In the genomic region with DNA sequence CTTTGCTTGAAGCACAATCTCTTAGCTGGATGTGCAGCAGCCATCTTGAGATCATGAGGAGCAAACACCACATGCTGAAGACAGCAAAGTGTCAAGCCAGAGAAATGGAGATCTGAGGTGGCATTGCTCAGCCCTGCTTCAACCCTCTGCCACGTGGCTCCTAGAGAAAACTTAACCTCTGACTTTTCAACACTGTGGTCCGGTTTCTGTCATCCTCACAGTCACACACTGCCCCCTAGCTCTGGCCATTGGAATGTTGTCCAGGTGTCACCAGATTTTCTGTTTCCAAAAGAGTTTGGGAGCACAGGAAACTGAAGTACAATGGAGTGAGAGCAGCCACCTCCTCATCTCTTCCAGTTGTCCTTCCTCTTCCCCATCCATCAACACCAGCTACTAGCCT, we compare ENCODE assay signal across 10 mouse cellular contexts. TPM values are rescaled to one million over a fixed set of nuclear protein-coding genes. Genes with fewer than 3 reads are reported as not detected.
DNase-seq lines count a peak whose midpoint lies in the region; ATAC-seq and TF ChIP-seq lines count a peak whose summit lies in the region.
"Had no signal": no experiment of that assay in that cellular context is flagged by ENCODE, and none has a peak within 500 bp of the region (broad histone marks: within the 10 kb centered on the region; RNA-seq: fewer than 3 reads in every experiment).

No protein-coding gene starts in this region.

- H3K4me3 ChIP-seq in heart, postnatal 0 days (ENCODE audit: low read depth, low read length), result no peak overlapping the region
- no peak overlapping the region for H3K4me3 ChIP-seq in heart, embryonic 11.5 days (ENCODE audit: low read depth, low read length)
- no peak overlapping the region for H3K4me3 ChIP-seq in forebrain, postnatal 0 days (ENCODE audit: low read depth, low read length)
- H3K4me3 ChIP-seq: hindbrain, embryonic 15.5 days; neural tube, embryonic 12.5 days had no signal

- no peak for TF ChIP-seq EP300 in heart, postnatal 0 days (IDR thresholded peaks at IDR 0.05; ENCODE audit: low read depth)

- peak; percentile 30 for DNase-seq in heart, postnatal 0 days (ENCODE audit: low spot score)
- peak; percentile 24 for DNase-seq in urinary bladder, postnatal 14 days (ENCODE audit: low spot score)
- no peak for DNase-seq in urinary bladder, postnatal 4 days (ENCODE audit: low spot score in 2 of 2)
- peak; percentile 60 for DNase-seq in kidney, adult 9 months
- DNase-seq in thymus, postnatal 4 days, result peak; percentile 32
- no peak for DNase-seq in forebrain, postnatal 0 days
- DNase-seq in right cerebral cortex, postnatal 25 days, result no peak

- H3K36me3 ChIP-seq in heart, postnatal 0 days (replicated peaks; ENCODE audit: control insufficient read depth, insufficient read depth, low read length), result no peaks in the 10 kb centered on the region
- no peaks in the 10 kb centered on the region for H3K36me3 ChIP-seq in heart, embryonic 11.5 days (ENCODE audit: control insufficient read depth, insufficient read depth, low read length)
- H3K36me3 ChIP-seq in forebrain, postnatal 0 days (ENCODE audit: insufficient read depth), result no peaks in the 10 kb centered on the region
- H3K36me3 ChIP-seq: hindbrain, embryonic 15.5 days; neural tube, embryonic 12.5 days had no signal

- no peaks in the 10 kb centered on the region for H3K9me3 ChIP-seq in heart, postnatal 0 days (replicated peaks; ENCODE audit: control insufficient read depth, low read length)
- H3K9me3 ChIP-seq in heart, embryonic 11.5 days (replicated peaks; ENCODE audit: control insufficient read depth, low read length), result no peaks in the 10 kb centered on the region
- H3K9me3 ChIP-seq in forebrain, postnatal 0 days (ENCODE audit: low read length), result no peaks in the 10 kb centered on the region
- H3K9me3 ChIP-seq: hindbrain, embryonic 15.5 days; neural tube, embryonic 12.5 days had no signal

- no peaks in the 10 kb centered on the region for H3K27me3 ChIP-seq in heart, postnatal 0 days (ENCODE audit: control insufficient read depth, insufficient read depth, low read length)
- no peaks in the 10 kb centered on the region for H3K27me3 ChIP-seq in heart, embryonic 11.5 days (ENCODE audit: control insufficient read depth, insufficient read depth, low read length)
- no peaks in the 10 kb centered on the region for H3K27me3 ChIP-seq in forebrain, postnatal 0 days (ENCODE audit: insufficient read depth, low read length)
- H3K27me3 ChIP-seq: hindbrain, embryonic 15.5 days; neural tube, embryonic 12.5 days had no signal

- no peak overlapping the region for H3K9ac ChIP-seq in heart, postnatal 0 days (replicated peaks; ENCODE audit: low read depth, low read length)
- H3K9ac ChIP-seq in heart, embryonic 11.5 days (ENCODE audit: low read depth, low read length), result no peak overlapping the region
- no peak overlapping the region for H3K9ac ChIP-seq in forebrain, postnatal 0 days
- H3K9ac ChIP-seq: hindbrain, embryonic 15.5 days; neural tube, embryonic 12.5 days had no signal

- 0% methylated on average over 2 of the region's 2 CpGs for WGBS in heart, postnatal 0 days
- 3% methylated on average over 2 of the region's 2 CpGs for WGBS in heart, embryonic 11.5 days (ENCODE audit: insufficient replicate concordance)
- 8% methylated on average over 2 of the region's 2 CpGs for WGBS in forebrain, postnatal 0 days

- peak; percentile 44; the same call in 1 of the 2 replicates for ATAC-seq in heart, postnatal 0 days (ENCODE audit: insufficient read depth, low read depth)
- no peak for ATAC-seq in heart, embryonic 11.5 days (replicated peaks; ENCODE audit: insufficient number of reproducible peaks, low FRiP score, low TSS enrichment)
- no peak for ATAC-seq in forebrain, postnatal 0 days

- peak; percentile 75 for TF ChIP-seq CTCF in heart, postnatal 0 days (IDR thresholded peaks at IDR 0.05; ENCODE audit: low read depth)
- TF ChIP-seq CTCF in forebrain, postnatal 0 days (IDR thresholded peaks at IDR 0.05; ENCODE audit: low read depth), result no peak

- no peaks in the 10 kb centered on the region for H3K4me1 ChIP-seq in heart, postnatal 0 days (ENCODE audit: control insufficient read depth, insufficient read depth)
- peaks cover 4% of the 10 kb centered on the region; the same call in 1 of the 2 replicates for H3K4me1 ChIP-seq in heart, embryonic 11.5 days (ENCODE audit: control insufficient read depth, insufficient read depth, low read length)
- no peaks in the 10 kb centered on the region for H3K4me1 ChIP-seq in forebrain, postnatal 0 days (ENCODE audit: insufficient read depth)
- H3K4me1 ChIP-seq: hindbrain, embryonic 15.5 days; neural tube, embryonic 12.5 days had no signal

- no peak overlapping the region for H3K4me2 ChIP-seq in heart, postnatal 0 days (ENCODE audit: low read depth, low read length)
- no peak overlapping the region for H3K4me2 ChIP-seq in heart, embryonic 11.5 days
- H3K4me2 ChIP-seq in forebrain, postnatal 0 days (ENCODE audit: low read depth), result no peak overlapping the region
- H3K4me2 ChIP-seq: hindbrain, embryonic 15.5 days; neural tube, embryonic 12.5 days had no signal

- no peak overlapping the region for H3K27ac ChIP-seq in heart, postnatal 0 days (ENCODE audit: low read depth)
- H3K27ac ChIP-seq in heart, embryonic 11.5 days (ENCODE audit: low read depth, low read length), result no peak overlapping the region
- no peak overlapping the region for H3K27ac ChIP-seq in forebrain, postnatal 0 days (ENCODE audit: low read depth, low read length)
- H3K27ac ChIP-seq: hindbrain, embryonic 15.5 days; neural tube, embryonic 12.5 days had no signal

RNA-seq across cellular contexts. Expression of a gene that starts 50.2 kb away (rescaled TPM):
- 83.1 and 84.6 TPM in 2 replicates for total RNA-seq in heart, postnatal 0 days (2014; rRNA removed; ENCODE audit: low replicate concordance)
- 42.6 and 47.9 TPM in 2 replicates for polyA plus RNA-seq in heart, postnatal 0 days (2015; fragmentation: Nextera tagmentation; extraction: Ambion mirVana)
- 53.7 and 58.5 TPM in 2 replicates for polyA plus RNA-seq in heart, embryonic 11.5 days (2014; fragmentation: Nextera tagmentation; extraction: Ambion mirVana)
- total RNA-seq in forebrain, postnatal 0 days (2014; rRNA removed), result 135 and 153 TPM in 2 replicates
- polyA plus RNA-seq in forebrain, postnatal 0 days (2015; fragmentation: Nextera tagmentation; extraction: Ambion mirVana), result 78.4 and 79.5 TPM in 2 replicates

Comparison
In these comparisons a context has a peak if more than half of its experiments do, and no peak if none do; other contexts are left out.
1. DNase-seq: peak in heart, postnatal 0 days (single experiment), urinary bladder, postnatal 14 days (single experiment), kidney, adult 9 months (single experiment) and thymus, postnatal 4 days (single experiment); none in urinary bladder, postnatal 4 days (0 of 2), forebrain, postnatal 0 days (single experiment) and right cerebral cortex, postnatal 25 days (single experiment).